Mouse (Mus musculus) kidney, embryonic 15.5 days (tissue): Measurements from ENCODE around the gene Zbtb25. TPM values are rescaled to one million over a fixed set of nuclear protein-coding genes. Genes with fewer than 3 reads are reported as not detected.

Source experiments
- ATAC-seq: fragments of 200-750 bp; cut with Nextera tagmentation; replicated peaks from 2 replicates; pipeline ENCODE4 v1.8.0; 2017; ENCODE audit warnings: moderate TSS enrichment; ENCODE audit not compliant: low FRiP score
- H3K27ac ChIP-seq: fragments of 300-500 bp; sonication (generic); 2 replicates; pipeline ENCODE4 v1.5.1; 2015; ENCODE audit warnings: mild to moderate bottlenecking, inconsistent platforms
- H3K27me3 ChIP-seq: fragments of 300-500 bp; sonication (generic); 2 replicates; pipeline ENCODE4 v1.6.1; 2015; ENCODE audit warnings: inconsistent platforms
- H3K36me3 ChIP-seq: fragments of 300-500 bp; sonication (generic); 2 replicates; pipeline ENCODE4 v1.6.1; 2015; ENCODE audit warnings: inconsistent platforms
- H3K4me1 ChIP-seq: fragments of 300-500 bp; sonication (generic); 2 replicates; pipeline ENCODE4 v1.6.1; 2015; ENCODE audit warnings: inconsistent platforms
- H3K4me2 ChIP-seq: fragments of 300-500 bp; sonication (generic); 2 replicates; pipeline ENCODE4 v1.6.1; 2015; ENCODE audit warnings: moderate library complexity, mild to moderate bottlenecking, inconsistent platforms
- H3K4me3 ChIP-seq: fragments of 300-500 bp; sonication (generic); replicated peaks from 2 replicates; pipeline ENCODE4 v1.5.1; 2015; ENCODE audit warnings: mild to moderate bottlenecking, inconsistent platforms
- H3K9ac ChIP-seq: fragments of 300-500 bp; sonication (generic); 2 replicates; pipeline ENCODE4 v1.6.1; 2015; ENCODE audit warnings: mild to moderate bottlenecking, inconsistent platforms
- H3K9me3 ChIP-seq: fragments of 300-500 bp; sonication (generic); replicated peaks from 2 replicates; pipeline ENCODE4 v1.6.1; 2016; ENCODE audit warnings: inconsistent platforms
- WGBS: fragments of 180-500 bp; shearing (Covaris S2); methylation state at CpG from one replicate; pipeline ENCODE4 v1.1.7; 2015; ENCODE audit warnings: mixed read lengths; 5-methylcytosine and 5-hydroxymethylcytosine counted together
- polyA plus RNA-seq: library from polyadenylated mRNA; unstranded; fragments of >200 nt; fragmentation: Nextera tagmentation; extraction: Ambion mirVana; gene quantifications from 2 replicates; pipeline ENCODE4 v1.2.1, GENCODE M21; 2015

Zbtb25 gene
- polyA plus RNA-seq, result 14.9 and 16.3 TPM in 2 replicates

GRCm38 (mm10) chr12:76369206-76369977 is at the start of gene Zbtb25:
Gene Zbtb25 (minus strand): TSS chr12:76369602.
- no peaks in the 10 kb centered on the region for H3K36me3 ChIP-seq
- H3K4me3 ChIP-seq, result peak within 1 kb of the TSS; percentile 97
- peak within 1 kb of the TSS; percentile 100 for H3K27ac ChIP-seq
- no peaks in the 10 kb centered on the region for H3K27me3 ChIP-seq
- peak; percentile 76 for ATAC-seq
- H3K4me2 ChIP-seq, result peak within 1 kb of the TSS; percentile 91
- peak within 1 kb of the TSS; percentile 97 for H3K9ac ChIP-seq
- H3K9me3 ChIP-seq, result no peaks in the 10 kb centered on the region
- peaks cover 51% of the 10 kb centered on the region for H3K4me1 ChIP-seq
- under 1% methylated on average over 94 of the region's 96 CpGs for WGBS

- Histone ChIP-seq H3K27ac (no peak overlapping the region), H3K4me3 (no peak overlapping the region), H3K36me3 (no peaks in the 10 kb centered on the region), H3K9me3 (peaks cover 4% of the 10 kb centered on the region; the same call in 1 of the 2 replicates), H3K4me2 (no peak overlapping the region), H3K4me1 (peaks cover 8% of the 10 kb centered on the region; the same call in 1 of the 2 replicates), H3K9ac (no peak overlapping the region), H3K27me3 (no peaks in the 10 kb centered on the region)
- 93% methylated on average over 5 of the region's 5 CpGs for WGBS
- ATAC-seq, result no peak
Measured at GRCm38 (mm10) chr12:76418346-76418745, 48.9 kb upstream of the Zbtb25 start.

- peak within 1 kb of the TSS; percentile 45 for H3K27ac ChIP-seq
- H3K36me3 ChIP-seq, result no peaks in the 10 kb centered on the region
- peak; percentile 90 for ATAC-seq
- peaks cover 4% of the 10 kb centered on the region; the same call in 1 of the 2 replicates for H3K9me3 ChIP-seq
- H3K4me1 ChIP-seq, result peaks cover 8% of the 10 kb centered on the region; the same call in 1 of the 2 replicates
- H3K9ac ChIP-seq, result peak within 1 kb of the TSS; percentile 43
- peak within 1 kb of the TSS; percentile 49 for H3K4me3 ChIP-seq
- WGBS, result 1% methylated on average over 37 of the region's 37 CpGs
- no peaks in the 10 kb centered on the region for H3K27me3 ChIP-seq
- peak within 1 kb of the TSS; percentile 83 for H3K4me2 ChIP-seq
Measured at GRCm38 (mm10) chr12:76417433-76417854, 48.0 kb upstream of the Zbtb25 start, which contains the start of gene Ppp1r36. Gene Ppp1r36 (plus strand): TSS chr12:76417538.

- peaks cover 8% of the 10 kb centered on the region; the same call in 1 of the 2 replicates for H3K4me1 ChIP-seq
- no peaks in the 10 kb centered on the region for H3K36me3 ChIP-seq
- no peak overlapping the region for H3K4me3 ChIP-seq
- H3K27me3 ChIP-seq, result no peaks in the 10 kb centered on the region
- 88% methylated on average over 12 of the region's 12 CpGs for WGBS
- no peak overlapping the region for H3K27ac ChIP-seq
- no peak overlapping the region for H3K4me2 ChIP-seq
- H3K9ac ChIP-seq, result no peak overlapping the region
- peaks cover 4% of the 10 kb centered on the region; the same call in 1 of the 2 replicates for H3K9me3 ChIP-seq
- no peak for ATAC-seq
Measured at GRCm38 (mm10) chr12:76415383-76416010, 46.1 kb upstream of the Zbtb25 start.

- no peak for ATAC-seq
- Histone ChIP-seq H3K36me3 (no peaks in the 10 kb centered on the region), H3K4me2 (no peak overlapping the region), H3K9ac (no peak overlapping the region), H3K4me3 (no peak overlapping the region), H3K4me1 (peaks cover 20% of the 10 kb centered on the region), H3K9me3 (no peaks in the 10 kb centered on the region), H3K27ac (no peak overlapping the region), H3K27me3 (peaks cover 34% of the 10 kb centered on the region)
- WGBS, result 44% methylated on average over 4 of the region's 4 CpGs
Measured at GRCm38 (mm10) chr12:76409166-76409565, 39.8 kb upstream of the Zbtb25 start.

GRCm38 (mm10) chr12:76407184-76407583 is 37.8 kb upstream of the Zbtb25 start:
- WGBS, result 45% methylated on average over 1 of the region's 1 CpGs
- Histone ChIP-seq H3K27me3 (peaks cover 38% of the 10 kb centered on the region), H3K4me2 (no peak overlapping the region), H3K9me3 (no peaks in the 10 kb centered on the region), H3K36me3 (no peaks in the 10 kb centered on the region), H3K4me3 (no peak overlapping the region), H3K27ac (no peak overlapping the region), H3K4me1 (peaks cover 26% of the 10 kb centered on the region), H3K9ac (no peak overlapping the region)
- ATAC-seq, result no peak

GRCm38 (mm10) chr12:76405971-76406370 is 36.6 kb upstream of the Zbtb25 start:
- peaks cover 41% of the 10 kb centered on the region for H3K27me3 ChIP-seq
- H3K9me3 ChIP-seq, result no peaks in the 10 kb centered on the region
- H3K27ac ChIP-seq, result no peak overlapping the region
- H3K36me3 ChIP-seq, result no peaks in the 10 kb centered on the region
- 3% methylated on average over 23 of the region's 23 CpGs for WGBS
- peak overlapping the region; percentile 94 for H3K4me2 ChIP-seq
- peak overlapping the region; percentile 78 for H3K4me3 ChIP-seq
- no peak for ATAC-seq
- peaks cover 26% of the 10 kb centered on the region for H3K4me1 ChIP-seq
- no peak overlapping the region for H3K9ac ChIP-seq

GRCm38 (mm10) chr12:76405183-76405970 is 36.0 kb upstream of the Zbtb25 start:
- no peak overlapping the region for H3K27ac ChIP-seq
- H3K4me2 ChIP-seq, result peak overlapping the region; percentile 94
- H3K36me3 ChIP-seq, result no peaks in the 10 kb centered on the region
- no peak overlapping the region for H3K9ac ChIP-seq
- no peak for ATAC-seq
- H3K4me1 ChIP-seq, result peaks cover 26% of the 10 kb centered on the region
- H3K4me3 ChIP-seq, result peak overlapping the region; percentile 78
- H3K27me3 ChIP-seq, result peaks cover 41% of the 10 kb centered on the region
- 3% methylated on average over 64 of the region's 64 CpGs for WGBS
- no peaks in the 10 kb centered on the region for H3K9me3 ChIP-seq

- ATAC-seq, result no peak
- H3K36me3 ChIP-seq, result no peaks in the 10 kb centered on the region
- H3K4me3 ChIP-seq, result peak overlapping the region; percentile 78
- H3K4me1 ChIP-seq, result peaks cover 26% of the 10 kb centered on the region
- WGBS, result 11% methylated on average over 20 of the region's 20 CpGs
- H3K27ac ChIP-seq, result no peak overlapping the region
- H3K27me3 ChIP-seq, result peaks cover 41% of the 10 kb centered on the region
- H3K9ac ChIP-seq, result 0 out of 2 replicates have a peak overlapping the region, but pooled peaks have one; percentile 4
- peak overlapping the region; percentile 94 for H3K4me2 ChIP-seq
- H3K9me3 ChIP-seq, result no peaks in the 10 kb centered on the region
Measured at GRCm38 (mm10) chr12:76404836-76405182, 35.4 kb upstream of the Zbtb25 start.

- H3K9ac ChIP-seq, result peak within 1 kb of the TSS; percentile 66
- peaks cover 26% of the 10 kb centered on the region for H3K4me1 ChIP-seq
- under 1% methylated on average over 54 of the region's 54 CpGs for WGBS
- ATAC-seq, result peak; percentile 99
- peak within 1 kb of the TSS; percentile 97 for H3K27ac ChIP-seq
- peak within 1 kb of the TSS; percentile 94 for H3K4me2 ChIP-seq
- H3K9me3 ChIP-seq, result no peaks in the 10 kb centered on the region
- H3K27me3 ChIP-seq, result peaks cover 41% of the 10 kb centered on the region
- no peaks in the 10 kb centered on the region for H3K36me3 ChIP-seq
- H3K4me3 ChIP-seq, result peak within 1 kb of the TSS; percentile 78
Measured at GRCm38 (mm10) chr12:76403886-76404537, 34.6 kb upstream of the Zbtb25 start, which contains the start of gene Hspa2. Gene Hspa2 (plus strand): TSS chr12:76404176.
